Mouse (Mus musculus) heart, adult 8-10 months (tissue): ENCODE data around the gene Mcmbp. TPM values are rescaled to one million over a fixed set of nuclear protein-coding genes. Genes with fewer than 3 reads are reported as not detected.

Source experiments
- DNase-seq: peaks from one replicate; pipeline ENCODE4 v3.0.0; 2022; ENCODE audit warnings: low spot score
- total RNA-seq, 4 experiments: library from RNA; stranded (reverse); gene quantifications; 2 replicates each; pipeline ENCODE4 v1.2.4; 2022

Gene Mcmbp
- total RNA-seq = 10 to 100 TPM; 19.7 to 21.6 (median 21.1) TPM

- peak; percentile 95 for DNase-seq
Observed at GRCm38 (mm10) chr7:128740334-128740733, at the start of gene Mcmbp. Gene Mcmbp (minus strand): TSS chr7:128740495.

- DNase-seq = no peak
Observed at GRCm38 (mm10) chr7:128790045-128790444, 49.8 kb upstream of the Mcmbp start.

DNA sequence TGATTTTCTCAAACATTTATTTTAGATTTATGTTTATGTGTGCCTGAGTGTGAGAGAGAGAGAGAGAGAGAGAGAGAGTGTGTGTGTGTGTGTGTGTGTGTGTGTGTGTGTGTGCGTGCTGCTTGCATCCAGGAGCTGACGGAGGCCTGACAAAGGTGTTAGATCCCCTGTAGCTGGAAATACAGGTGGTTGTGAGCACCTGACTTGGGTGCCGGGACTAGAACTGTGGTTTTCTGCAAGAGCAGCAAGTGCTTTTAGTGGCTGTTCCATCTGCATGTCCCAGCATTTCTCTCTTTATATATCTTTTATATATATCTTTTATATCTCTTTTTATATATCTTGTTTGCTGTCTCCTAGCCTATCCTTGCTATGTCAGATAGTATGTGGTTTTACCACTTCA is 41.6 kb upstream of the Mcmbp start:
- DNase-seq = no peak

DNA sequence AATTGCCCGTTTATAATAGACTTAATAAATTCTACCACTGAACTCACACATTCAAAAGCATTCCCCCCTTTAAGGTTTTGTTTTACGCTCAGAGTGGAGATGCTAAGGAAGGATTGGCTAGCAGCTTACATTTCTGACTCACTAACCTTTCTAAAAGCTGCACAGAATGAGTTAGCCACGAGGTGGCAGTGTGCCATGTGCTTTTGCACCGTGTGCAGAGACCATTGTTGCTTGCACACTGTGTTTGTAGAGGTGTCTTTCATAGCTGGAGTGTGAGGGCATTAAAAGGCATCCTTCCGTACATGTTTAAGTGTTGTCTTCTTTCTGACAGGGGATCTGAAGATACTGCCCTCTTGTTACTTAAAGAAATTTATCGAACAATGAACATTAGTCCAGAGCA is 39.0 kb upstream of the Mcmbp start:
- no peak for DNase-seq

DNA sequence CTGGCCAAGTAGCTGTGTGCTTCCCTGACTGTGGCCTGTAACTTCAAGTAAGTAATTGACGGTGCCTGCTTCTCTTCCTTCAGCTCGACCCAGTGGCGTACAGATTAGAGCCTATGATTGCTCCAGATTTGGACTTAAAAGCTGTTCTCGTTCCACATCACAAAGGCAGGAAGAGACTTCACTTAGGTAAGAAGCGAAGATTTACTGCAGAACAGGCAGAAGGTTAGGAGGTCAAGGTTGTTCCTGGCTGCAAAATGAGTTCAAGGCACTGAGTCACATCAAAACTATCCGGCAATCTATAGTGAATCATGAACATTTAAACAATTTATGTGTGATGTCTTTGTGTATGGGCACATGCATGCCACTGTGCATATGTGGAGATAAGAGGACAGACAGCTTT is 36.9 kb upstream of the Mcmbp start:
- no peak for DNase-seq

DNA sequence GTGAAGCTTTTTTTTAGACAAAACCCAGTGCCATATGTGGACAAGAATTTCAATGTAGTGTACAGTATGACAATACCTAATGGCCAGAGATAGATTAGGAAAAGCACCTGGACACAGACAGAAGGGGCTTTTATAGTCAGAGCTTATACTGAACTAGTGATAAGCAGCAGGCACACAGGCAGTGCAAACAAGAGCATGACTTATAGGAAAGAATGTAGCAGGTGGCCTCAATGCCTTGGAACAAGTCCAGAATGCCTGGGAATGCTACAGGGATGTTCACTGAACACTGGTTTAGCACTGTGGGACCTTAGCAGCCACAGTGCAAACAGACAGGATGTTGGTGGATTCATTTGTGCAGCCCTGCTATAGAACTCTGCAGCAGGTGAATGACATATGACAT is 26.4 kb upstream of the Mcmbp start:
- DNase-seq = no peak

DNA sequence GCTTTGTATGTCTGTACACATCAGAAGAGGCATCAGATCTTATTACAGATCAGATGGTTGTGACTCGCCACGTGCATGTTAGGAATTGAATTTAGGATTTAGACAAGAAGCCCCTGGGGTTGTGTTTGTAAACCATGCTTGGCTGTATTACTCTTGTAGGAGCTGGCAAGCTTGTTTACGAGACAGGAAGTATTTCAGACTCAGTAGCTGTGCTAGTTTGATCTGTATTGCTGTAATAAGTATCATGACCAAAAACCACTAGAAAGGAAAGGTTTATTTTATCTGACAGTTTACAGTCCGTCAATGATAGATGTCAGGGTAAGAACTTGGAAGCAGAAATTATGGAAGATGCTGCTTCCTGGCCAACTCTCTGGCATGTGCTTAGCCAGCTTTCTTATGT is 18.7 kb upstream of the Mcmbp start:
- no peak for DNase-seq

DNA sequence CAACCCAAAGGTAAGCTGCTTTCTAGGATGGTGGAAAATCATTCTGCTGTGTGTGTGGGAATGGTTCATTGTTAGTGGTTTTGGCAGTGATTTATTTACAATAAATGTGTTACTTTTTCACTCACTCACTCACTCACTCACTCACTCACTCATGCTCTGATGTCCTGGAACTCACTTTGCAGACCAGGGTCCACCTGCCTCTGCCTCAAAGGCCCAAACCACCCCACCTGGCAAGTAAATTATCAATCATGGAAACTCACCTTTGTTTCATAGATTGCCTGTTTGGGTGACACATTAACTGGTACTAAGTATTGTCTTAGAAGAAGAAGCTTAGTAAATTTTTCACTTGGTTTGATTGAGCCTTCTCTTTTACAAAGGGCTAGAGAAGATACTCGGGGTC is 15.1 kb upstream of the Mcmbp start:
- DNase-seq = no peak

GRCm38 (mm10) chr7:128752012-128752411 is 11.7 kb upstream of the Mcmbp start:
- no peak for DNase-seq

GRCm38 (mm10) chr7:128750296-128750695 is 10.0 kb upstream of the Mcmbp start:
- DNase-seq = no peak

DNA sequence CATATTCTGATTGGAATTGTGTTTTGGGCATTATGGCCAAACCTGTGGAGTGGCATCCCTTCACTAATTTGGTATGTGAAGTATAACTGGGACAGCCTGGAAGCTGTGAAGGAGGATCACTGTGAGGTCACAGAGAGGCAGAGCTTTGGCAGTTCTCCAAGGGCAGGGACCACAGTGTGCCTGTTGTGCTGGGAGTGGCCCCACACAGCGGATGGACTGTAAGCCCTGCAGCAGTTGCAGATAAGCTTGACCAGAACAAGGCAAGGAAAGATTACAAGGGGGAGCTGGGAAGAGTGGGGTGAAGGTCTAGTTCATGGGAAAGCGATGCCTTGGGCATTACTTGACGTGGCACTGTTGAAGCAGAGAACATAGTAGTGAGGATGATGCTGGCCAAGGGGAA is 8.5 kb upstream of the Mcmbp start:
- peak; percentile 85 for DNase-seq

DNA sequence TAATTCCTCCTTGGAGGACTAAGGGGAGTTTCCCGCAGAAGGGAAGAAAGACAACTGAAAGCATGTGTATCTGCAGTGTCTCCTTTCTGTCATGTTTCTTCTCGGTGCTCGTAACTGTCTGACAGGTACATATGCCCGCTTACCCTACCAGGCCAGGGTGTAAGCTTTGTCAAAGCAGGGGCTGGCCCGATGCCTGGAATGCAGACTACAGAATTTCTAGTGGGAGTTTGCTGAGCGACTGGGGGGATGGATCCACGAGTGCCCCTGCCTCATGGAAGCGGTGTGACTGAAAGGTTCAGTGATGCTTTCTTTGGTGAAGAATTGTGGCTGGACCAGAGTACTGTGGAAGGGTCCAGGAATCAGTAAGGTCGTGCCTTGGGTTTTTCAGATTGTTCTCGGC is 5.9 kb upstream of the Mcmbp start:
- no peak for DNase-seq

DNA sequence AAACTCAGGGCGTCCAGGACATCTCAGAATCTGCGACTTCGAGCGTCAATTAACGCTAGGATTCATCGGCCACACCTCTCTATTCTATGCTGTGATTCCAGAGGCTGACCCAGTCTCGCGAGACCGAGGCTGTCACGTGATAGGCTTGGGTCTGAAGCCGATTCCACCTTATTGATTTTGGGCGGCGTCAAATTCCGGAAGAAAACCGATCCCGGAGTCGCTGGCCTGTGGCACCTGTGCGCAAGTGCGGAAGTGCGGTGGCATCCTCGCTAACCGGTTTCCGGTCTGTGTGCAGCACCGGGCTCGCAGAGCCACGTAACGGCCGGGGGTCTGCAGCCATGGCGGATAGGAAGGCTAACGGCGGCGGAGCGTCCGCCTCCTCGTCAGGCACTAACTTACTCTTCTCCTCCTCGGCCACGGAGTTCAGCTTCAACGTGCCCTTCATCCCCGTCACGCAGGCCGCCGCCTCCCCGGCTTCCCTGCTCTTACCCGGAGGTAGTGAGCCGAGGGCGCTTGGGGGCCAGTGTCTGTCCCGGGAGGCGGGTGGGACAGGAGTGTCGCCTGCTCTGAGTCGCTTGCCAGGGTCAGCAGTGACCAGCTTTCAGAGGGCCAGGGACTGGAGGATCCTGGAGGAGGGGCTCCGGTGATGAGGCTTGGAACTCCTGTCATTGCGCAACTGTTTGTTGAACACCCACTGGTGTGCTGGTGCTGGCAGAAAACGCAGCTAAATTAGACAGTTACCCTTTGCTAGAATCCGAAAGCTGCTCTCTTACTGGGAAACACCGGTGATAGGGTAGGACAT is 4.6 kb upstream of the Mcmbp start, which contains the start of gene Sec23ip:
Gene Sec23ip (plus strand): TSS at position 260 of the 802 bp plus-strand sequence.
- peak; percentile 99 for DNase-seq

DNA sequence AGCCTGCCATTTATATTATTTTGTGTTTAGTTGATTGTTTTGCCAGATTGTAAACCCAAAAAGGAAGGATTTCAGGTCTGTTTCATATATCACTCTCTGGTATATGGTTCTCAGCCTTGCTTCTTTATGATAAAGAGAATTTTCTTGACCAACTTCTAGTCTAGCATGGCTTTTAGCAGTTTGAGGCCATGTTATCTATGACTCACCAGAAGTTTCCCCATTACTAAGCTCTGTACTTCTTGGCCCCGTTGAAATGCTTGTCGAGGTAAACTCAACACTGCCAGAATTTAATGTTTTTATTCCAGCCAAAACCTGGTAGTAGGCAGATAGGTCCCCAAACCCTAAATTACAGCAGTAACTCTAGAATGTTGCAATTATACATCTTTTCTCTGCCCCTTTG is 3.6 kb upstream of the Mcmbp start:
- DNase-seq = no peak

DNA sequence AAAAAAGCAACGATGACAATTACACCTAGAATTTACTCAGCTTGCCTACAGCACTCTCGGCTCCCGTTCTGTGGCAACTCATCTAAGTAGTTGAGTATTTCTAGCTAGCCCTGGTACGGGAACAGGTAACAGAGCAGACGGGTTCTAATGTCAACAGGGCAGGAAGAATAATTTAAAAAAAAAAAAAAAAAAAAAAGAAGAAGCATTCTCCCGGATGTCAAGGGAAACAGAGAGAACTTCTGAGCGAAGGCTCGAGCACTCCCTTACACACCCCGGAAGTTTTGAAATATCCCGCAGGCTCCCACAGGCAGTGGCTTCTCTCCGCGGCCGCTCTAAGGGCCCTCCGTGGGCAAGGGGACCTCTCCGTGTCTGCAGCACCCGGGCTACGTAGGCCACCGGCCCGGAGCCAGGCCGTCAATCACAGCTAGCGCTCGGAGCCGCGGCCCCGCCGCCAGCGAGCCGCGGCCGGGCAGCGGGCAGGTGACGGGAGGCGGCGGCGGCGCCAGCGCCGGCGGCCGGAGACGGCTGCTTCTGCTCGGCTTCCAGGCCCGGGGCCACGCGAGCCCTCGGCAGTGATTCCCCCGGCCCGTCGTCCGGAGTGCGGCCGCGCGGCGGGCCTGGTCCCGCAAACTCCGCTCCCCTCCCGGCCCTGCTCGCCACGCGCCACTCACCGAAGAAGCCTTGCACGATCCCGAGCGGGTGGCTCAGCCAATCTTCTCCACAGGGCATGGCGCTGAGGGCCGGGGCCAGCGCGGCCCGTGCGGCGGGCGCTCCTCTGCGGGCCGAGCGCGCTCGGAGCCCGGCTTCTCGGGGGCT is 625 bp downstream of the Mcmbp start:
- peak; percentile 55 for DNase-seq

DNA sequence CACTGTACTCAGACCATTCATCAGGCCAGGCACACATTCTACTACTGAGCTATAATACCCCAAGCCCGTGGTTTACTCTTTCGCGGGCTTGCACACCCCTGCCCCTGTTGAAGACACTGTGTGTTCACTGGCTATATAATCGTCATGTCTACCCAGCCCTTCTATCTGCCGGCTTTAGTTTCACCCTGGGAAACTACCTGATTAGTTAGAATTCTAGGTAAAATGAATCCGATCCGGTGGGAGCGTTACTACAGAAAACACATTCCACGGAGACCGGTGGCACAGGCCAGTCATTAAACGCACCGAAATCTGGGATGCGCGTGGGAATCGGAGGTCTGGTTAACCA is 1.2 kb downstream of the Mcmbp start:
- no peak for DNase-seq

DNA sequence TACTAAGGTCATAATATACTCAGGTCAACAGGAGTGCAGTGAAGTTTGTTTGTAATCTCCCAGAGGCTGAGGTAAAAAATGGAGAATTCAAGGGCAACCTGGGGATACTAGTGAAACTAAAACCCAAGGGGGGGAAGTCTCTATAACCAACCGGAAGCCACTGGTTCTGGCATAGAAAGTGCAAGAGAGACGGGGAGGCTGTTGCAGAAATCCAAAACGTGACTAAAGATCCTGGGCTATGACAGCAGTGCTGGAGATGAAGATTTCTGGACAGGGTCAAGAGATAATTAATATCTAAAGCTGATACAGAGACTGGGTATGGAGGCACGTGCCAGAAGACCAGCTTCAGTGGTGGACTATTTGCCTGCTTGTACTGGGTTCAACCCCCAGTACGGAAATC is 2.3 kb downstream of the Mcmbp start:
- no peak for DNase-seq

DNA sequence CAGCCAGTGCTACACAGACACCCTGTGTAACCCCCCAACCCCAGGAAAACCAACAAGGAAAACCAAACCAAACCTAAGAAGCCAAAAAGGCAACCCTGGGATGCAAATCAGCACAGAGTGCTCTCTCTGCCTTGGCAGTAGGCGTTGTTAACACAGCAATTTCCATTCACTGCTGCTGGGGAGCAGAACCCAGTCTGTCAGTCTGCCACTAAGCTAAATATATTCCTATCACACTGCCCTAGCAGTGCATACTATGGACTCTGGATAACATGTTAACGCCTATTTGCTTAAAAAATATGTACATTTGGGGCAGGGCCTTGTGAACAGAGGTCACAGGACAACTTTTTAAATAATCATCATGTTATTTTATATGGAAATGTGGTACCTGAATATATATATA is 8.7 kb downstream of the Mcmbp start:
- DNase-seq = no peak

GRCm38 (mm10) chr7:128728738-128729137 is 11.6 kb downstream of the Mcmbp start:
- no peak for DNase-seq

DNA sequence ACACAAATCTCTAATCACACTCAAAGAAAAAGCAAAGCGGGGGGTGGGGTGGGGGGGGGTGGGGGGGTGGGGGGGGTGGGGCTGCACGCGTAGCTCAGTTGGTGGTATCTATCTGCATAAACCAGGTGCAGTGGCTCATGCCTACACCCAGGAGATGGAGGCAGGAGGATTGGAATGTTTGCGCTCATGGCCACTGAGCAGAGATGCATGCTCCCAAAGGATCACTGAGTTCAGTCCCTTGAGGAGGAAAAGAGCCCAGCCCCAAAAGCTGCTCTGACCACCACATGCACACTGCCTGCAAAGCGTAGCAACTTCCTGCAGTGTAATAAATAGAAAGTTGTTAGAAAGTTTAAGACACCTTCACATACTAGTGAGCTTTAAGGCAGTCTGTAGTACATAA is 12.6 kb downstream of the Mcmbp start:
- no peak for DNase-seq

DNA sequence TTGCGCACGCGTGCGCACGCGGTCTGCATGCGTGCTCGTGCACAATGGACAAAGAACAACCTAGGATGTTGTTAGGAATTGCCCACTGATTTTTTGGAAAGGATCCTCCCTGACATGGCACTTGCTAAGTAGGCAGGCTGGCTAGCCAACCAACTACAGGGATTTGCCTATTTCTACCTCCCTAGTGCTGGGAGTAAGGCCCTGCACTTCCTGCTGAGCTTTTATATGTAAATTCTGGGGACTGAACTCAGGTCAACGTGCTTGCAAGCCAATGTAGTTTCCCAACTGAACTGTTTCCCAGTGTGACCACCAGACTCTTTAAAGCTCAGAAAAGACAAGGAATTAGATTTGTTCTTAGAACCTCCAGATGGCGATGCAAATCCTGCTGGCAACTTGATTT is 13.3 kb downstream of the Mcmbp start:
- no peak for DNase-seq

DNA sequence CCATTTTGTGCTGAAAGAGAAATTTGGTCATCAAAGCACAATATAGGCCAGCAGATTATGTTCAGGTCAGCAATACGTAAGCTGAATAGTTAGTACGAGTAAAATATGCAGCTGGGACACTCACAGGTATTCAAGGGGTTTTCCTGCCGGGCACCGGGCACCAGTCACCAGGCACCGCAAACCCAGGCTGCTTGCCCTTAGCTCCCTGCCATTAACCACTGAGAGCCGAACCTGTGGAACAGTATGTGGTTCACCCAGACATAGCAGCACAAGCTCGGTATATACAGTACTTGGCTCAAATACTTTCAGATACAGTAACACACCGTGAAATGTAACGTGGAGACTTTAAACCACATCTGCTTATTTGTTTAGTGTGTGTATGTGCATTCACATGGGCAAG is 15.1 kb downstream of the Mcmbp start:
- no peak for DNase-seq

- DNase-seq = peak; percentile 78
Observed at GRCm38 (mm10) chr7:128724761-128725160, 15.5 kb downstream of the Mcmbp start.
